In genomic region chr6:137414531-137415405, GRCm38 (mm10) we compare ENCODE assay signal across 9 mouse cellular contexts.
DNase-seq lines count a peak whose midpoint lies in the region; ATAC-seq lines count a peak whose summit lies in the region.
"Had no signal": no experiment of that assay in that cellular context is flagged by ENCODE, and none has a peak within 500 bp of the region (broad histone marks: within the 10 kb centered on the region; RNA-seq: fewer than 3 reads in every experiment).

No protein-coding gene starts in this region.

- H3K9ac ChIP-seq in forebrain, embryonic 12.5 days, result no peak overlapping the region
- no peak overlapping the region for H3K9ac ChIP-seq in kidney, embryonic 14.5 days (ENCODE audit: low read depth, low read length)
- no peak overlapping the region for H3K9ac ChIP-seq in stomach, embryonic 15.5 days
- H3K9ac ChIP-seq: liver, embryonic 13.5 days had no signal

- H3K27ac ChIP-seq in forebrain, embryonic 12.5 days, result 0 out of 2 replicates have a peak overlapping the region, but pooled peaks have one; percentile 50
- no peak overlapping the region for H3K27ac ChIP-seq in kidney, embryonic 14.5 days (ENCODE audit: low read depth, low read length)
- no peak overlapping the region for H3K27ac ChIP-seq in stomach, embryonic 15.5 days
- H3K27ac ChIP-seq: liver, embryonic 13.5 days had no signal

- no peaks in the 10 kb centered on the region for H3K27me3 ChIP-seq in forebrain, embryonic 12.5 days
- H3K27me3 ChIP-seq in kidney, embryonic 14.5 days (ENCODE audit: control insufficient read depth, insufficient read depth, low read length), result no peaks in the 10 kb centered on the region
- no peaks in the 10 kb centered on the region for H3K27me3 ChIP-seq in stomach, embryonic 15.5 days (replicated peaks)
- H3K27me3 ChIP-seq: liver, embryonic 13.5 days had no signal

- H3K4me3 ChIP-seq in forebrain, embryonic 12.5 days (replicated peaks), result no peak overlapping the region
- H3K4me3 ChIP-seq in kidney, embryonic 14.5 days (ENCODE audit: low read length), result no peak overlapping the region
- no peak overlapping the region for H3K4me3 ChIP-seq in stomach, embryonic 15.5 days (replicated peaks)
- H3K4me3 ChIP-seq: liver, embryonic 13.5 days had no signal

- H3K36me3 ChIP-seq in forebrain, embryonic 12.5 days (replicated peaks), result 0 out of 2 replicates have a peak, but pooled peaks cover 6% of the 10 kb centered on the region
- H3K36me3 ChIP-seq in kidney, embryonic 14.5 days (ENCODE audit: control insufficient read depth, insufficient read depth, low read length), result no peaks in the 10 kb centered on the region
- no peaks in the 10 kb centered on the region for H3K36me3 ChIP-seq in stomach, embryonic 15.5 days
- H3K36me3 ChIP-seq: liver, embryonic 13.5 days had no signal

- 43% methylated on average over 13 of the region's 13 CpGs for WGBS in forebrain, embryonic 12.5 days
- 61% methylated on average over 13 of the region's 13 CpGs for WGBS in kidney, embryonic 14.5 days
- WGBS in stomach, embryonic 15.5 days, result 46% methylated on average over 13 of the region's 13 CpGs

- H3K4me1 ChIP-seq in forebrain, embryonic 12.5 days, result peaks cover 8% of the 10 kb centered on the region
- no peaks in the 10 kb centered on the region for H3K4me1 ChIP-seq in kidney, embryonic 14.5 days (ENCODE audit: control insufficient read depth, insufficient read depth, low read length)
- H3K4me1 ChIP-seq in stomach, embryonic 15.5 days, result no peaks in the 10 kb centered on the region
- H3K4me1 ChIP-seq: liver, embryonic 13.5 days had no signal

- DNase-seq in heart, adult 11 months, result peak; percentile 87
- no peak for DNase-seq in heart, adult 9 months (ENCODE audit: low spot score in 2 of 2)
- DNase-seq in CD4-positive, CD25-positive, alpha-beta regulatory T cell, adult 2 months (ENCODE audit: low read depth, low spot score), result peak; percentile 69
- peak; percentile 35 for DNase-seq in c-Kit-positive CD71-negative TER-119-negative erythroid progenitor cells, embryonic 14.5 days (ENCODE audit: low read depth)
- peak; percentile 55 for DNase-seq in lung, postnatal 36 days
- DNase-seq: liver, embryonic 13.5 days had no signal

- no peak overlapping the region for H3K4me2 ChIP-seq in forebrain, embryonic 12.5 days
- no peak overlapping the region for H3K4me2 ChIP-seq in kidney, embryonic 14.5 days (replicated peaks; ENCODE audit: low read depth, low read length)
- no peak overlapping the region for H3K4me2 ChIP-seq in stomach, embryonic 15.5 days
- H3K4me2 ChIP-seq: liver, embryonic 13.5 days had no signal

- no peaks in the 10 kb centered on the region for H3K9me3 ChIP-seq in forebrain, embryonic 12.5 days
- no peaks in the 10 kb centered on the region for H3K9me3 ChIP-seq in kidney, embryonic 14.5 days (ENCODE audit: control insufficient read depth, low read length)
- H3K9me3 ChIP-seq in stomach, embryonic 15.5 days, result no peaks in the 10 kb centered on the region
- H3K9me3 ChIP-seq: liver, embryonic 13.5 days had no signal

- ATAC-seq in forebrain, embryonic 12.5 days (ENCODE audit: low FRiP score), result peak; percentile 66; the same call in 1 of the 2 replicates
- peak; percentile 77; the same call in 1 of the 2 replicates for ATAC-seq in kidney, embryonic 14.5 days (ENCODE audit: low FRiP score, low TSS enrichment)
- ATAC-seq in stomach, embryonic 15.5 days (ENCODE audit: insufficient read depth, low FRiP score, low read depth), result peak; percentile 68; the same call in 1 of the 2 replicates

Comparison
In these comparisons a context has a peak if more than half of its experiments do, and no peak if none do; other contexts are left out.
1. DNase-seq: peak in heart, adult 11 months (single experiment), CD4-positive, CD25-positive, alpha-beta regulatory T cell, adult 2 months (single experiment), c-Kit-positive CD71-negative TER-119-negative erythroid progenitor cells, embryonic 14.5 days (single experiment) and lung, postnatal 36 days (single experiment); none in heart, adult 9 months (0 of 2).
2. Peak in every context shown above with its lines, with median percentiles within 50 percentile points of each other: ATAC-seq.